Mouse (Mus musculus): ENCODE measurements around the gene Ptprr. TPM values are rescaled to one million over a fixed set of nuclear protein-coding genes. Genes with fewer than 3 reads are reported as not detected.
A peak's percentile ranks its signal among the peaks of the same experiment; 100 is the strongest.

Gene Ptprr
- polyA plus RNA-seq, 1 experiment = 1.2 TPM

GRCm38 (mm10) chr10:116300824-116301223 lies 282.8 kb downstream of the Ptprr start:
- no peaks in the 10 kb centered on the region for H3K27me3 ChIP-seq (replicated peaks; ENCODE audit: control insufficient read depth, insufficient read depth, low read length)
- no peaks in the 10 kb centered on the region for H3K36me3 ChIP-seq (ENCODE audit: control insufficient read depth, insufficient read depth, low read length)
- peak overlapping the region; percentile 69 for H3K27ac ChIP-seq (ENCODE audit: insufficient read depth, low read depth, low read length)
- H3K4me3 ChIP-seq (ENCODE audit: insufficient read depth, low read depth, low read length) = peak overlapping the region; percentile 25; the same call in 1 of the 2 replicates
- TF ChIP-seq CTCF (conservative IDR thresholded peaks at IDR 0.05; ENCODE audit: insufficient read depth, insufficient read length, low read depth, low read length) (no peak), POLR2A (IDR thresholded peaks at IDR 0.05; ENCODE audit: low read depth, low read length) (no peak)
- H3K4me1 ChIP-seq (ENCODE audit: control insufficient read depth, insufficient read depth, low read length) = 0 out of 2 replicates have a peak, but pooled peaks cover 2% of the 10 kb centered on the region
- WGBS = 33% methylated on average over 7 of the region's 7 CpGs
- peak; percentile 73 for DNase-seq

- H3K27me3 ChIP-seq (replicated peaks; ENCODE audit: control insufficient read depth, insufficient read depth, low read length) = no peaks in the 10 kb centered on the region
- no peaks in the 10 kb centered on the region for H3K36me3 ChIP-seq (ENCODE audit: control insufficient read depth, insufficient read depth, low read length)
- H3K27ac ChIP-seq (ENCODE audit: insufficient read depth, low read depth, low read length) = peak overlapping the region; percentile 79
- H3K4me1 ChIP-seq (ENCODE audit: control insufficient read depth, insufficient read depth, low read length) = 0 out of 2 replicates have a peak, but pooled peaks cover 2% of the 10 kb centered on the region
- peak; percentile 84 for DNase-seq
- TF ChIP-seq POLR2A (IDR thresholded peaks at IDR 0.05; ENCODE audit: low read depth, low read length) (no peak), CTCF (conservative IDR thresholded peaks at IDR 0.05; ENCODE audit: insufficient read depth, insufficient read length, low read depth, low read length) (no peak)
- 2% methylated on average over 36 of the region's 36 CpGs for WGBS
- peak overlapping the region; percentile 63 for H3K4me3 ChIP-seq (ENCODE audit: insufficient read depth, low read depth, low read length)
Observed at GRCm38 (mm10) chr10:116301258-116301657, 283.2 kb downstream of the Ptprr start.

GRCm38 (mm10) chr10:116304355-116304754 lies 286.3 kb downstream of the Ptprr start:
- no peaks in the 10 kb centered on the region for H3K27me3 ChIP-seq (replicated peaks; ENCODE audit: control insufficient read depth, insufficient read depth, low read length)
- no peak for TF ChIP-seq CTCF (conservative IDR thresholded peaks at IDR 0.05; ENCODE audit: insufficient read depth, insufficient read length, low read depth, low read length)
- no peak for TF ChIP-seq POLR2A (IDR thresholded peaks at IDR 0.05; ENCODE audit: low read depth, low read length)
- 71% methylated on average over 4 of the region's 4 CpGs for WGBS
- DNase-seq = no peak
- no peaks in the 10 kb centered on the region for H3K4me1 ChIP-seq (ENCODE audit: control insufficient read depth, insufficient read depth, low read length)
- no peaks in the 10 kb centered on the region for H3K36me3 ChIP-seq (ENCODE audit: control insufficient read depth, insufficient read depth, low read length)
- no peak overlapping the region; the same call in 1 of the 2 replicates for H3K27ac ChIP-seq (ENCODE audit: insufficient read depth, low read depth, low read length)
- no peak overlapping the region for H3K4me3 ChIP-seq (ENCODE audit: insufficient read depth, low read depth, low read length)

GRCm38 (mm10) chr10:116309460-116309859 lies 291.4 kb downstream of the Ptprr start:
- no peaks in the 10 kb centered on the region for H3K27me3 ChIP-seq (replicated peaks; ENCODE audit: control insufficient read depth, insufficient read depth, low read length)
- no peak overlapping the region for H3K4me3 ChIP-seq (ENCODE audit: insufficient read depth, low read depth, low read length)
- no peak for DNase-seq
- H3K27ac ChIP-seq (ENCODE audit: insufficient read depth, low read depth, low read length) = peak overlapping the region; percentile 43
- H3K4me1 ChIP-seq (ENCODE audit: control insufficient read depth, insufficient read depth, low read length) = no peaks in the 10 kb centered on the region
- no peaks in the 10 kb centered on the region for H3K36me3 ChIP-seq (ENCODE audit: control insufficient read depth, insufficient read depth, low read length)
- WGBS = 55% methylated on average over 2 of the region's 2 CpGs
- no peak for TF ChIP-seq CTCF (conservative IDR thresholded peaks at IDR 0.05; ENCODE audit: insufficient read depth, insufficient read length, low read depth, low read length)
- no peak for TF ChIP-seq POLR2A (IDR thresholded peaks at IDR 0.05; ENCODE audit: low read depth, low read length)

GRCm38 (mm10) chr10:116310516-116311210 lies 292.6 kb downstream of the Ptprr start:
- TF ChIP-seq CTCF (conservative IDR thresholded peaks at IDR 0.05; ENCODE audit: insufficient read depth, insufficient read length, low read depth, low read length) = no peak
- no peak for TF ChIP-seq POLR2A (IDR thresholded peaks at IDR 0.05; ENCODE audit: low read depth, low read length)
- WGBS = 66% methylated on average over 11 of the region's 11 CpGs
- Histone ChIP-seq H3K36me3 (ENCODE audit: control insufficient read depth, insufficient read depth, low read length) (no peaks in the 10 kb centered on the region), H3K4me1 (ENCODE audit: control insufficient read depth, insufficient read depth, low read length) (no peaks in the 10 kb centered on the region), H3K4me3 (ENCODE audit: insufficient read depth, low read depth, low read length) (no peak overlapping the region), H3K27ac (ENCODE audit: insufficient read depth, low read depth, low read length) (peak overlapping the region; percentile 53), H3K27me3 (replicated peaks; ENCODE audit: control insufficient read depth, insufficient read depth, low read length) (no peaks in the 10 kb centered on the region)
- peak; percentile 48 for DNase-seq

GRCm38 (mm10) chr10:116319246-116319645 lies 301.2 kb downstream of the Ptprr start:
- peaks cover 2% of the 10 kb centered on the region; the same call in 1 of the 2 replicates for H3K4me1 ChIP-seq (ENCODE audit: control insufficient read depth, insufficient read depth, low read length)
- 22% methylated on average over 12 of the region's 12 CpGs for WGBS
- no peak overlapping the region for H3K4me3 ChIP-seq (ENCODE audit: insufficient read depth, low read depth, low read length)
- TF ChIP-seq CTCF (conservative IDR thresholded peaks at IDR 0.05; ENCODE audit: insufficient read depth, insufficient read length, low read depth, low read length) = peak; percentile 70
- TF ChIP-seq POLR2A (IDR thresholded peaks at IDR 0.05; ENCODE audit: low read depth, low read length) = no peak
- H3K36me3 ChIP-seq (ENCODE audit: control insufficient read depth, insufficient read depth, low read length) = no peaks in the 10 kb centered on the region
- no peaks in the 10 kb centered on the region for H3K27me3 ChIP-seq (replicated peaks; ENCODE audit: control insufficient read depth, insufficient read depth, low read length)
- DNase-seq = peak; percentile 88
- no peak overlapping the region for H3K27ac ChIP-seq (ENCODE audit: insufficient read depth, low read depth, low read length)

Other genes starting within 250 kb of the Ptprr start
- gene Tspan8, start 201.4 kb upstream of the Ptprr start, polyA plus RNA-seq (2012; rRNA removed) = 22.7 and 32.7 TPM in 2 replicates
- not detected in 2 replicates for gene 4933416C03Rik, start 95.7 kb downstream of the Ptprr start, polyA plus RNA-seq (2012; rRNA removed)